Mouse (Mus musculus) thymus, adult 2 months (tissue): ENCODE measurements around the gene Foxn1.

Source experiments
- CTCF ChIP-seq: fragments of 200-500 bp; IDR thresholded peaks from 2 replicates; pipeline ENCODE4 v1.5.1; 2012; ENCODE audit warnings: mild to moderate bottlenecking, control low read depth, low read length, moderate library complexity, borderline replicate concordance; ENCODE audit not compliant: control insufficient read depth, poor library complexity, insufficient read depth; ENCODE audit errors: extremely low read depth
- POLR2A ChIP-seq: fragments of 200-500 bp; IDR thresholded peaks from 2 replicates; pipeline ENCODE4 v1.6.1; 2012; ENCODE audit warnings: mild to moderate bottlenecking, low read length, control low read depth, moderate library complexity; ENCODE audit not compliant: control insufficient read depth, poor library complexity, insufficient read depth; ENCODE audit errors: extremely low read depth

DNA sequence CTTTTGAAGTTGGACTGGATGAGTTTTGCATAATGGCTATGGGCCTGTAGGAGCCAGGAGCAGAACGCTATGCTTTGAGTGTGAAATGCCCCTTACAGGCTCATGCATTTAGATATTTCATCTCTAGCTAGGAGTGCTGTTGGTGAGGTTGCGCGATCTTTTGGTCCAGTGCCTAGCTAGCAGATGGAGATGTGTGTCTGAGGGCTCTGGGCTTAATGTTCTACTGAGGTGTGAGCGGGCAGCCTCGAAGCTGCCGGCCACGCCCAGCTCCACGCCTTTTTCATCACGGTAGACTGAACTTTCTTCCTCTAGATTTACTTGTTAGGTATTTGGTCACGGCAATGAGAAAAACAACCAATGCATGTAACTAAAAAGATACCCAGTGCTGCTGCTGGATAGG lies 44.8 kb upstream of the Foxn1 start:
- no peak for TF ChIP-seq CTCF
- TF ChIP-seq POLR2A: no peak
